Mouse (Mus musculus) embryonic facial prominence, embryonic 13.5 days (tissue): Measurements from ENCODE around the gene Csmd2. TPM values are rescaled to one million over a fixed set of nuclear protein-coding genes. Genes with fewer than 3 reads are reported as not detected.

Source experiments
- ATAC-seq: fragments of 200-750 bp; cut with Nextera tagmentation; 2 replicates; pipeline ENCODE4 v1.8.0; 2017; ENCODE audit warnings: low read depth; ENCODE audit not compliant: insufficient number of reproducible peaks, insufficient read depth, low FRiP score, low TSS enrichment
- H3K27ac ChIP-seq: fragments of 300-500 bp; sonication (generic); 2 replicates; pipeline ENCODE4 v1.5.1; 2015; ENCODE audit warnings: moderate library complexity, mild to moderate bottlenecking, inconsistent platforms
- H3K27me3 ChIP-seq: fragments of 300-500 bp; sonication (generic); 2 replicates; pipeline ENCODE4 v1.6.1; 2015; ENCODE audit warnings: mild to moderate bottlenecking, inconsistent platforms
- H3K36me3 ChIP-seq: fragments of 300-500 bp; sonication (generic); 2 replicates; pipeline ENCODE4 v1.6.1; 2015; ENCODE audit warnings: mild to moderate bottlenecking, inconsistent platforms
- H3K4me1 ChIP-seq: fragments of 300-500 bp; sonication (generic); 2 replicates; pipeline ENCODE4 v1.6.1; 2015; ENCODE audit warnings: inconsistent platforms
- H3K4me2 ChIP-seq: fragments of 300-500 bp; sonication (generic); 2 replicates; pipeline ENCODE4 v1.6.1; 2015; ENCODE audit warnings: moderate library complexity, mild to moderate bottlenecking, inconsistent platforms
- H3K4me3 ChIP-seq: fragments of 300-500 bp; sonication (generic); 2 replicates; pipeline ENCODE4 v1.5.1; 2015; ENCODE audit warnings: mild to moderate bottlenecking, inconsistent platforms
- H3K9ac ChIP-seq: fragments of 300-500 bp; sonication (generic); 2 replicates; pipeline ENCODE4 v1.6.1; 2015; ENCODE audit warnings: mild to moderate bottlenecking, inconsistent platforms
- H3K9me3 ChIP-seq: fragments of 300-500 bp; sonication (generic); 2 replicates; pipeline ENCODE4 v1.6.1; 2016; ENCODE audit warnings: inconsistent platforms
- WGBS: fragments of 180-500 bp; shearing (Covaris S2); methylation state at CpG from one replicate; pipeline ENCODE4 v1.1.7; 2015; ENCODE audit warnings: mixed read lengths; 5-methylcytosine and 5-hydroxymethylcytosine counted together
- polyA plus RNA-seq: library from polyadenylated mRNA; unstranded; fragments of >200 nt; fragmentation: Nextera tagmentation; extraction: Ambion mirVana; gene quantifications from 2 replicates; pipeline ENCODE4 v1.2.1, GENCODE M21; 2015

Csmd2 gene
- polyA plus RNA-seq, 1 experiment from 2014 or later: 0.34 TPM

GRCm38 (mm10) chr4:127987270-127987669 is 387 bp upstream of the Csmd2 start:
- no peak overlapping the region for H3K27ac ChIP-seq
- no peaks in the 10 kb centered on the region for H3K36me3 ChIP-seq
- 8% methylated on average over 10 of the region's 10 CpGs for WGBS
- ATAC-seq: no peak
- no peak overlapping the region for H3K9ac ChIP-seq
- peak overlapping the region; percentile 42 for H3K4me3 ChIP-seq
- peaks cover 84% of the 10 kb centered on the region for H3K27me3 ChIP-seq
- H3K4me1 ChIP-seq: peaks cover 14% of the 10 kb centered on the region; the same call in 1 of the 2 replicates
- no peaks in the 10 kb centered on the region for H3K9me3 ChIP-seq
- peak overlapping the region; percentile 62 for H3K4me2 ChIP-seq

- peak overlapping the region; percentile 62 for H3K4me2 ChIP-seq
- H3K36me3 ChIP-seq: no peaks in the 10 kb centered on the region
- peak overlapping the region; percentile 42 for H3K4me3 ChIP-seq
- peaks cover 92% of the 10 kb centered on the region for H3K27me3 ChIP-seq
- no peak overlapping the region for H3K27ac ChIP-seq
- no peak for ATAC-seq
- peaks cover 14% of the 10 kb centered on the region; the same call in 1 of the 2 replicates for H3K4me1 ChIP-seq
- no peaks in the 10 kb centered on the region for H3K9me3 ChIP-seq
- 1% methylated on average over 39 of the region's 39 CpGs for WGBS
- H3K9ac ChIP-seq: no peak overlapping the region
These were observed 996 bp downstream of the Csmd2 start for GRCm38 (mm10) chr4:127988526-127989180.

- H3K4me3 ChIP-seq: no peak overlapping the region
- no peaks in the 10 kb centered on the region for H3K9me3 ChIP-seq
- no peaks in the 10 kb centered on the region for H3K36me3 ChIP-seq
- 8% methylated on average over 18 of the region's 18 CpGs for WGBS
- peaks cover 14% of the 10 kb centered on the region; the same call in 1 of the 2 replicates for H3K4me1 ChIP-seq
- H3K27me3 ChIP-seq: peaks cover 84% of the 10 kb centered on the region
- no peak for ATAC-seq
- no peak overlapping the region for H3K9ac ChIP-seq
- no peak overlapping the region; the same call in 1 of the 2 replicates for H3K4me2 ChIP-seq
- H3K27ac ChIP-seq: no peak overlapping the region
These were observed 1.8 kb downstream of the Csmd2 start for GRCm38 (mm10) chr4:127989347-127989995.

- Histone ChIP-seq H3K27me3 (no peaks in the 10 kb centered on the region), H3K4me1 (no peaks in the 10 kb centered on the region), H3K4me3 (no peak overlapping the region), H3K9ac (no peak overlapping the region), H3K4me2 (no peak overlapping the region), H3K27ac (no peak overlapping the region), H3K36me3 (no peaks in the 10 kb centered on the region), H3K9me3 (no peaks in the 10 kb centered on the region)
- ATAC-seq: no peak
- WGBS: 88% methylated on average over 3 of the region's 3 CpGs
These were observed 11.6 kb downstream of the Csmd2 start for GRCm38 (mm10) chr4:127999281-127999680.

GRCm38 (mm10) chr4:128002638-128003101 is 15.0 kb downstream of the Csmd2 start:
- no peak for ATAC-seq
- Histone ChIP-seq H3K36me3 (no peaks in the 10 kb centered on the region), H3K9me3 (no peaks in the 10 kb centered on the region), H3K27ac (no peak overlapping the region), H3K4me2 (no peak overlapping the region), H3K4me1 (no peaks in the 10 kb centered on the region), H3K4me3 (no peak overlapping the region), H3K9ac (no peak overlapping the region), H3K27me3 (no peaks in the 10 kb centered on the region)
- WGBS: 70% methylated on average over 4 of the region's 4 CpGs

GRCm38 (mm10) chr4:128004797-128005452 is 17.3 kb downstream of the Csmd2 start:
- Histone ChIP-seq H3K36me3 (no peaks in the 10 kb centered on the region), H3K27ac (no peak overlapping the region), H3K4me1 (no peaks in the 10 kb centered on the region), H3K9ac (no peak overlapping the region), H3K4me2 (no peak overlapping the region), H3K4me3 (no peak overlapping the region), H3K9me3 (no peaks in the 10 kb centered on the region), H3K27me3 (no peaks in the 10 kb centered on the region)
- WGBS: 61% methylated on average over 3 of the region's 3 CpGs
- ATAC-seq: no peak

GRCm38 (mm10) chr4:128019465-128019864 is 31.8 kb downstream of the Csmd2 start:
- Histone ChIP-seq H3K4me3 (no peak overlapping the region), H3K36me3 (no peaks in the 10 kb centered on the region), H3K9me3 (no peaks in the 10 kb centered on the region), H3K9ac (no peak overlapping the region), H3K27me3 (no peaks in the 10 kb centered on the region), H3K4me2 (no peak overlapping the region), H3K27ac (no peak overlapping the region), H3K4me1 (no peaks in the 10 kb centered on the region)
- ATAC-seq: no peak
- 66% methylated on average over 2 of the region's 2 CpGs for WGBS

GRCm38 (mm10) chr4:128028294-128028693 is 40.6 kb downstream of the Csmd2 start:
- ATAC-seq: no peak
- Histone ChIP-seq H3K36me3 (no peaks in the 10 kb centered on the region), H3K27me3 (no peaks in the 10 kb centered on the region), H3K27ac (no peak overlapping the region), H3K4me1 (no peaks in the 10 kb centered on the region), H3K9ac (no peak overlapping the region), H3K9me3 (no peaks in the 10 kb centered on the region), H3K4me3 (no peak overlapping the region), H3K4me2 (no peak overlapping the region)
- 81% methylated on average over 1 of the region's 1 CpGs for WGBS

GRCm38 (mm10) chr4:128041901-128042300 is 54.2 kb downstream of the Csmd2 start:
- Histone ChIP-seq H3K4me1 (no peaks in the 10 kb centered on the region), H3K4me3 (no peak overlapping the region), H3K27me3 (no peaks in the 10 kb centered on the region), H3K9ac (no peak overlapping the region), H3K9me3 (no peaks in the 10 kb centered on the region), H3K36me3 (no peaks in the 10 kb centered on the region), H3K27ac (no peak overlapping the region), H3K4me2 (no peak overlapping the region)
- 64% methylated on average over 4 of the region's 4 CpGs for WGBS
- ATAC-seq: no peak

- no peaks in the 10 kb centered on the region for H3K4me1 ChIP-seq
- H3K9me3 ChIP-seq: no peaks in the 10 kb centered on the region
- no peak overlapping the region for H3K4me3 ChIP-seq
- no peak for ATAC-seq
- no peak overlapping the region for H3K9ac ChIP-seq
- no peaks in the 10 kb centered on the region for H3K36me3 ChIP-seq
- WGBS: 30% methylated on average over 5 of the region's 5 CpGs
- no peaks in the 10 kb centered on the region for H3K27me3 ChIP-seq
- no peak overlapping the region for H3K27ac ChIP-seq
- no peak overlapping the region for H3K4me2 ChIP-seq
These were observed 55.0 kb downstream of the Csmd2 start for GRCm38 (mm10) chr4:128042626-128043025.

- Histone ChIP-seq H3K36me3 (no peaks in the 10 kb centered on the region), H3K27ac (no peak overlapping the region), H3K4me1 (no peaks in the 10 kb centered on the region), H3K4me2 (no peak overlapping the region), H3K4me3 (no peak overlapping the region), H3K27me3 (no peaks in the 10 kb centered on the region), H3K9ac (no peak overlapping the region), H3K9me3 (no peaks in the 10 kb centered on the region)
- 75% methylated on average over 1 of the region's 1 CpGs for WGBS
- no peak for ATAC-seq
These were observed 61.1 kb downstream of the Csmd2 start for GRCm38 (mm10) chr4:128048716-128049115.

- no peaks in the 10 kb centered on the region for H3K36me3 ChIP-seq
- no peaks in the 10 kb centered on the region for H3K27me3 ChIP-seq
- no peak overlapping the region for H3K27ac ChIP-seq
- no peaks in the 10 kb centered on the region for H3K4me1 ChIP-seq
- ATAC-seq: no peak
- H3K9me3 ChIP-seq: no peaks in the 10 kb centered on the region
- H3K9ac ChIP-seq: no peak overlapping the region
- no peak overlapping the region for H3K4me3 ChIP-seq
- WGBS: 76% methylated on average over 8 of the region's 8 CpGs
- no peak overlapping the region for H3K4me2 ChIP-seq
These were observed 65.0 kb downstream of the Csmd2 start for GRCm38 (mm10) chr4:128052701-128053100.
